Mouse (Mus musculus) B cell, adult 2 months (primary cell): ENCODE measurements around the gene Primpol.

Experiments used
- DNase-seq, 2 experiments: peaks; one replicate each; pipeline ENCODE4 v3.0.0; 2022

Primpol gene

DNA sequence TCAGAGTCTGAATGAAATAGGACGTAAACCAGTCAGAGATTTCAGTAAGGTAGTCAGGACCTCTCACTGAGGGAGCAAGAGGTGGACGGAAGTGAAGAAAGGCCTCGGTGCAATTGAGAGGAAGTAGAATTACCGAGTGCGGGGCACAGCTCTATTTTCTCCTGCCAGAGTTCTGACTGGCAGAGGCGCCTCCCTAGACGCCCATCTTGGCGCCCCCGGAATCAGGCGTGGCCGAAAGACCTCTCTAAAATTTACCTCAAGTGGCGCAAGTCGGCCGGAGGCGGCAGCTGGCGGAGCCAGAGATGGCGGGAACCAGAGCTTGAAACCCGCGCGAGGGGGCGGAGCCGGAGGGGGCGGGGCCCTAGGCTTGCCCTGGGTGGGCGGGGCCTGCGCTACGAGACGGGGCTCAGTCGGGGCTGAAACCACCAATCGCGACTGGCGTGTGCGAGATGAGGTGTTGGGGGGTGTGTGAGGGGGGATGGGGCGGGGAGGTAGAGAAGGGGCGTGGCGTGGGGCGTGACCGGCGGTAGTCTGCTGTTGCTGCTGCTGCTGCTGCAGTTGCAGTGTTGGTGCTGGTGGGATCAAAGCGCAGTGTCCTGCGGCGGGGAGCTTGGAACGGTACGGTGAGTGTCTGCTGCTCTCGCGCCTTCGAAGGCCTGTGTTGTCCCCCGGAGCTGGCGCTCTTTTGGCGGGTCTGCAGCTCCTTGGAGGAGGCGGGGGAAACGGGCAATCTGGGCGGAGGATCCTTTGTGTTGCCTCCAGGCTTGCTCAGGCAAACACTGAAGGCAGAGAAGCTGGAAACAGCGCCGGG, at the start of gene Primpol, which contains the start of gene Casp3:
TSS of gene Primpol (minus strand) at position 334 of the 811 bp plus-strand sequence.
TSS of gene Casp3 (plus strand) at position 413 of the 811 bp plus-strand sequence.
- peak; percentile 98 for DNase-seq

DNA sequence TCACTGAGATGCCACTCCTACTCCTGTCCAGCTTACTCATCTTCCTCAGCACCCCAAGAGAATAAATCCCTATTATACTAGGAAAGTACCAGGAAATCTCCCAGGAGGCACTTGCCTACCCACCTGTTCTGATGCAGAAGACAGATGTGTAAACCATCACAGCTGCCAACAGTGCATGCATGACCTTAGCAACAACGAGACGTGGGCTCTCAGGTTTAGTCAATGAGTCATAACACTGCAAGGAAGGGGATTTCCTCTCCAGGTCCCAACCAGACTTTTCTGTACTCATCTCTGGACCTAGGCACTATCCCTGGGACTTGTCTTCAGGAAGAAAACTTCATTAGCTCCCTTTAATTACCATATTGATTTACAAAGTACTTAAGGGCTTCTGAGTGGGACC, 38.9 kb upstream of the Primpol start:
- DNase-seq = no peak

DNA sequence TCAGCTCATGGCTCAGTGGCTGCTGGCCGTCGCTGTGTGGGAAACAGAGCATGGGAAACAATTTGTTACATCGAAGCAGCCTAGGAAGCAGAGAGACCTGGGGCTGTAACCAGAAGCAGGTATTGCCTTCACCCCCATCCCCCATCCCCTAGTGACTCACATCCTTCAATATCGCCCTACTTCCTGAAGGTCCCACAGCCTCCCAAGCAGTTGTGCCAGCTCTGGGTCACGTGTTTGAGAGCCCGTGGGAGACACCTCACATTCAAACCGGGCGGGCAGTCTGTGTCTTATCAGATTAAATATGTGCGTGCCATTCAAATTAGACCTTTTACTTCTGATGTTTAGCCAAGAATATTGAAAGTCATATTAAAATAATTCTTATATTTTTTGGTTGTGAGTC, 34.9 kb upstream of the Primpol start:
- no peak for DNase-seq

DNA sequence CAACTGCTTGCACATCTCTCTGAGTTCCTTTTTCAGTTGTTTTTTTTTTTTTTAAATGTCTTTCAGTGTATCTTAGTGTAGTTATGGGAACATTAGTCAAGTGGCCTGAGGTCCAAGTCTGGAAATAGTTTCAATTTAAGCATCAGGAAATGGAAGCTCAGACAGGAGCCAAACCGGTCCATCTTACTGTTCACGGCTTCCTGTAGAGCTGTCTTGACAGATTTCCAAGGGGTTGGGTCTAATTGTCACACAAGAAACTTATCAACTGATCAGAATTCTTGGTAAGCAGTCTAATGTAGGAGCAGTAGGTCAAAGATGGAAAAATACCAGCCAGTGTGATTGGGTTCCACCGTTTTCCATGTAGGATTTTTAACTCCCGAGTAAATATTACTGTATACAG, 31.4 kb upstream of the Primpol start:
- no peak for DNase-seq

DNA sequence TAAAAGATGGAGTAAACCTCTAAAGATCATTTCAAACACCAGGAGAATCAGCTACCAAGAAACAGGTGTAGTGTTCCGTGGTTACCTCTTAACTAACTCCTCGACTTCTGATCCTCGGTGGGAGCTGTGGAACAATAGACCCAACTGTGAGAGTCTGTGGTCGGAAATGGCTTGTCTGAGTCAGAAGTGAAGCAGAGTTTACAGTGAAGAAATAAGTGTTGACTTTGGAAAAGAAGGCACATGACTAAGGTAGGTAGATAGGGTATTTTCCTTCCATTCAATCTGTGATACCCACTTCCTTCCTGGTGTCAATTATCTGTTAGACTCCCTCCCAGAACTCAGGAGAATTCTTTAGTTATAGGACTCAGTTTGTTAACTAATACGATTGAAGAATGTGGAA, 24.3 kb upstream of the Primpol start:
- no peak for DNase-seq

DNA sequence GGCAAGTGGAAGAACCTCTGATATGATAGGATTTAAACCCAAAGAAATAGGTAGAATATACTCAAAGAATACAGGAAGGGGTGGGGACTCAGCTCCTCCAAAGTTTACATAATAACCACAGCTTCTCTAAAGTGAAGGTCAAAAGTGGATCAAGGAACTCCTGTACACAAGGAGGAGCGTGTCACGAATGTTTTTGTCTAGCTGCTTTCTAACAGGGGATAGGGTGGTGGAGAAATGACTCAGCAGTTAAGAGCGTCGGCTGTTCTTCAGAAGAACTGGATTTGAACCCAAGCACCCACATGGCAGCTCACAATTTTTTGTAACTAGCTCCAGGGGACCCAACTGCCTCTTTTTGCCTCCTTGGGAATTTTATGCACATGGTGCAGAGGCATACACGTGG, 22.8 kb upstream of the Primpol start:
- no peak for DNase-seq

DNA sequence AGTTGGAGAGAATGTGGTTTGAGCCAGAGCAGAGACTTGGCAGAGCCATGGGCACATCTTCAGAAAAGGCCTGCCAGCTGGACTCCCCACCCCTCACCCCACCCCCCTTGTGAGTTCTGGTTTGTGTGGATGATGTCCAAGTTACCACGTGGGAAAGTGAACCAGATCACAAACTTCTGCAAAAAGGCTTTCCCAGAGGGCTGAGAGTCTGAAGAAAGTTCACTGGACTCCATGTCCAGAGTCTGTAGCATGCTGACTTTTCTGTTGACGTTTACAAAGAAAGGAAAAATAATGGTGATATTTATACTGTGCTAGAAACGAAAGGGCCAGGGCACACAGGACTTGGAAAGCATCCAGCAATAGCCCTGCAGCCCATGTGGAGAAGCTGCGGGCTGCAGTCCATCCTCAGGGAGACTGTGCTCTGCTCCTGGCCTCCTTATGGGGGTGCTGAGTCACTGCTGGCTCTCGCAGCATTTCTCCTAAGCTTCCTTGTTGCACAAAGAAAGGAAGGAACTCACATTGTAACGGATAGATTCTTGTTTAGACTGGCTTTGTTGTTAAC, 22.1 kb upstream of the Primpol start:
- DNase-seq = no peak

DNA sequence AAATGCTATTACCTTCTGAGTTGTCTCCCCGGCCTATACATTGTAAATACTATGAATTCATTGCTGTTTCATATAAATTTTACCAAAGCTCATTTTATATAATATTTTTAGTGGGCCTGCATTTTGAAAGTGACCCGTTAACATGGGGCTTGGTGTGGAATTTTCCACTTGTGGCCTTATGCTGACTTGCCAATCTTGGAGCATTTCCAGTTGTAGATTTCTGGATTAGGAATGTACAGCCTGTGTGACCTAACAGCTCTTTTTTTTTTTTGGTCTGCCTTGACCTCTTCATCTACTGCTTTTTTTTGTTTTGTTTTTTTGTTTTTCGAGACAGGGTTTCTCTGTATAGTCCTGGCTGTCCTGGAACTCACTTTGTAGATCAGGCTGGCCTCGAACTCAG, 13.9 kb upstream of the Primpol start:
- no peak for DNase-seq

DNA sequence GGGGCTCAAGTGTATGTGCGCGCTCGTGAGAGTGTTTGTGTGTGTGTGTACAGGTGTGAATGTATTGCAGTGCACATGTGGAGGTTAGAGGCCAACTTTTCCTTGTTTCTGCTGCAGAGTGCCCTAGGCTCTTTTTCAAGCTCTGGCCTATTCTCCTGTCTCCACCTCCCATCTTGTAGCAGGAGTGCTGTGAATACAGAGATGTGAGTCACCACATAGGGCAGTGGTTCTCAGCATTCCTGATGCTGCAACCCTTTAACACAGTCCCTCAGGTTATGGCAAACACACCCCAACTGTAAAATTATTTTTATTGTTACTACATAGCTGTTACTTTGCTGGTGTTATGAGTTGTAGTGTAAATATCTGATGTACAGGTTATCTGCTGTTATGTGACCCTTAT, 13.4 kb upstream of the Primpol start:
- no peak for DNase-seq

DNA sequence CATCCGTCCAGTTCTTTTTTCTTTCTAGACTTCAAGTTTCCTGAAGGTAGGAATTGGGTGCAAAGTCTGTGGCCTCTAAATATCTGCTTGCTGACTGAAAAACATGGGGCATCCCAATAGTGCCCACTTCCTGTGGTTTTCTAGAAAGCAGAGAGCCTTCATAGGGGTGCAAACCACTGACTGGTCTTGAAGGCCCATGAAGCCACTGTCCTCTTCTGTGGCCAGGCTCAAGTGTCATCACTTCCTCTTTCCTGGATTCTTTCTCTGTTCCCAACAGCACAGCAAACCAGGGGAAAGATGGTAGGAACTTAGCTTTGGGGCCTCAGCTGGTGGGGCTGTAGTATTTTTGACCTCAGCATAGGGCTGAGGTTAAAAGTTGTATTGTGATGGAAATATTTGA, 11.6 kb upstream of the Primpol start:
- DNase-seq = no peak

DNA sequence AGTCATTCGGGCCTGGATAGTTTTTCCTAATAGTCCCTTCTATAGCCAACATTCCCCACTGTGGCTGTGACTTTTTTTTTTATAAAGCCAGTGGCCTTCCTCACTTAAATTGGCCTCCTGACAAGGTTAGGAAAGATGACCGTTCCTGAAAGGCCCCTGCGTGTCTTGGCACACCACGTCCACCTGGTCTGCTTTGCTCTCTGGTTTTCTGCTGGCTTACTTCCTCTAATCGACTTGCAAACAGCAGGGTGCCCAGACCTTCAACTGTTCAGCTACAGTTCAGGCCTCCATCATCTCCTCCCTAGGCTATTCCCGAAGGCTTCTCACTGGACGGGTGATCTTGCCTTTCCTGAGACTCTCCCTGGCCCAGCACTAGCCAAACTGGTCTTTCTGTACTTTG, 10.9 kb upstream of the Primpol start:
- DNase-seq = peak in 1 of 2 experiments; percentile 17

DNA sequence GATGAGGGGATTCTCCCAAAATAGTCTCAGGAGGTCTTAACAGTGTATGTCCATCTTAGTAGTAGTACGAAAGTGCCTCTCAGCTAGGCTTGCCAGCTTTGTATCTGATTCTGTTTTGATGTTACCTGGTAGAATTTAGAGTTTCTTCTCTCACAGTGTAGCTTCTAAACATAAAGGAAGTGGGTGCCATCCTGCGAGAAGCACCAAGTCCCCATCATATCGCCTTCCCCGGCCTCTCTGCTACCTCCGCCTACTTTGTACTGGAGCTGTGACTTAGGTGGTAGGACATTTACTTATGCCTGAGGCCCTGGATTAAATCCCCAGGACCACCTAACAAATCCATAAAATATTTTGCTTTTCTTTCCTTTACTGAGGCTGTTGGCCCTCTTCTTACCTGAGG, 9.6 kb upstream of the Primpol start:
- no peak for DNase-seq

DNA sequence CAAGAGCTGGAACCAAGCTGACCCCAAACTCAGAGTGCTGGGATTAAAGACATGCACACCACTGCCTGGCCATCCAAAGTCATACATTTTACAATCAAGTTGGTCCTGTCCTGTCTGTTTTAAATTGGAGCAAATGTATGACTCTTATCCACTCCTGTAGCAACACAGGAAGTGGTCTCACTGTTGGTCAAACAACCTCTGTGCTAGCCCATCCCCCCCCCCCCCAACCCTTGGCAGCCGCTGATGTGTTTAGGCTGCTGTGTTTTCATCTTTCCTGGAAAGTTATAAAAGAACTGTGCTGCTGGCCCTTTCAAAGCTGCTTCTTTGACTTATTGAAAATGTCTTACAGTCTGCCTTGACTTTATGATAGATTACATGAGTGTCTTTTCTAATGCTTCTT, 8.2 kb upstream of the Primpol start:
- no peak for DNase-seq

DNA sequence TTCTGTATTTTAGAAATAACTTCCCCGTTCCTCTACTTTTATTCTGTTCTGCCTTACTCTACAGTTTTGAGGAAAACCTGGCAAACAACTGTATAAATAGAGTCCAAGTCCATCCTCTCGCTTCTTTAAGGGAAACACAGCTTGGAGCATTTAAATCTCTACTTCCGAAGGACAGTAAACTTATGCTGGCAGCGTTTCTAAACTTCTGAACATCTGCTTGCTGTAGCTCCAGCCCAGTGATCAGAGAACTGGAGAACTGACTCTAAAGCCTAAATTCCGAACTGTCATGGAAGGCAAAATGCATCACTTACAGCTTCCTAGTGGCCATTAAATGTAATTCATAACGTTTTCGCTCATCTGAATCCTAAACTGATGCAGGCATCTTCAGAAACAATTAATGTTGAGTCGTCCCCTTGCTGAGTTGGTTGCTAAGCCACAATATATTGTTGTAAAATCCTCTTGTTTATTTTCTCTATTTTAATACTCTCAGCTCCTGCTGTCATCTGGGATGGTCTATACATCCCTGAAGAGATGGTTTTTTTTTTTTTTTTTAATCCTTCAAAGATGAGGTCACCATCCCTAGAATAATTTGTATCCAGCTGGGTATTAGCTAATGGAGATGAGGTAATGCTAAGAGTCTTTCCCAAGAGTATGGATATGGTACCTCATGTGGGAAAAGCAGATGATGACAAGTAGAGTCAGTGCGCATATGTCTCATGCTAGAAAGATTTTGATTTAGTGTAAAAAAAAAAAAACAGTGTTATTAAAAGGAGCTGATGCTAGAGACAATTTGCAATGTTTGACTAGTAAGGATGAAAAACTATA, 5.6 kb upstream of the Primpol start:
- no peak for DNase-seq

DNA sequence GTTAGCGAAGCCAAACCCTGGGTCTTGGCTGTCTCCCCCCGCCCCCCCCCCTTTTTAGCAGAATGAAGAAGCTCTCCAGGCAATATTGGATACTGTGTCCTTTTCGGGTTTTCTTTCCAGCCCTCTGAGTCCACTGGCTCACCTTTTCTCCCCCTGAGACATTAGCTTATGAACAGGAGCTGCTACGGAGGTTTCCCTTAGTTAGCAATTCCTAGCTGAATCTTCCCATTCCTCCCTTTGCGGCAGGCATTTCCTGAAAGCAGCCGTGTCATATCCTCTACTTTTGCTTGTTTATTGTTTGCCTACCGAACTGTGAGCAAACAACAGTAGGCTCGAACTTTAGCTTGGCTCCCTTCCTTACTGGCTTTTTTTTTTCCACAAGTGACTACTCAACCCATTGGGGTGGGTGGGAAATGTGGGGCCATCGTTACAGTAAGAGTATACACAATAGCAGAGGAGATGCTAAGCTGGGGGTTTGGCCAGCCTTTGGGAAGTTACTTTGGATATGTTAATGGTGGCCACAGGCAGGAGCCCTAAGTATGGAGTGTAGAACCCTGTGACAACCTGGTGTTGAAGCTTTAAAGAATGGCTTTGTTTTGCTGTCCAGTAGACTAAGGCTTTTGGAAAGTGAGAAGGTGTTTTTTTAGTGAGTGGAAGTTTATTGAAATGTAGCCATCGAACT, 1.8 kb upstream of the Primpol start:
- DNase-seq = no peak

DNA sequence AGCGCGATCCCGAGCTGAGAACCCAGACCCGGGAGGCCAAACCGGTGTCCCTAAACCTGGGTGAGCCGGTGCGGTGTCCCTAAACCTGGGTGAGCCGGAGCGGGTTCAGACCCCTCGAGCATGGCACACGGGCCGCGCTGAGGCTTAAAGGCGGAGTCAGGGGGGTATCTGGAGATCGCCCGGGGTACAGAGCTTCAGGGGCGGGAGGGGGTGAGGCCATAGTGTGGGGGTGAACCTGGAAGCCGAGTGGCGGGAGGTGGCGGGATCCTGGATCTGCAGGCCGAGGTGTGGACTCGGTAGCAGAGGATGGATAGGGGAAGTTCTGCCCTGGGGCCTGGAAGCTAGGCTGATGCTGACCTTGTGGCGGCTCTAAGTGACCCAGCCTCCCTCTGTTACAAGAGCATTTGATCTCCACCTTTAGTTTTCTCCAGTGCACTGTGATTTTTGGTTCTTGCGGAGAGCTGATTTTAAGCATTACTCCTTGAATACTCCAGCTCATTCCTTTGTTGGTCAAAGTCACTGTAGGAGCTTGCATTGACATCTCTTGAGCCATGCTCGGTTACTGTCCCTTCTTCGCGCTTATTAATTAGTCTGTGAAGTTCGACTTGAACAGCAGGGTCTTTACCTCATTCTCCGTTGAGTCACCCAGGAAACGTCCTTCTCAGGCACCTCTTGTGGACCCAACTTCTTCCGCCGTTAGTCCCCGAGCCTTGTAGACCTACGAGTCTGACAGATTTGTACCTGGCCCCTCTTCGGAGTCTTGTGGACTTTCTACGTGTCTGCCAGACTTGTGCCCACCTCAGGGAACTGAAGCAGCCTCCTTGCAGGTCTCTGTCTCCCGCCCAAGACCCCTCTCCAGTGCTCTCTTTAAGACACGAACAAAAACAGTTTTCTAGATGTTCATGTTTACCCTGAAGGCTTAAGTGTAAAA, 943 bp upstream of the Primpol start:
- peak in 1 of 2 experiments; percentile 25 for DNase-seq

DNA sequence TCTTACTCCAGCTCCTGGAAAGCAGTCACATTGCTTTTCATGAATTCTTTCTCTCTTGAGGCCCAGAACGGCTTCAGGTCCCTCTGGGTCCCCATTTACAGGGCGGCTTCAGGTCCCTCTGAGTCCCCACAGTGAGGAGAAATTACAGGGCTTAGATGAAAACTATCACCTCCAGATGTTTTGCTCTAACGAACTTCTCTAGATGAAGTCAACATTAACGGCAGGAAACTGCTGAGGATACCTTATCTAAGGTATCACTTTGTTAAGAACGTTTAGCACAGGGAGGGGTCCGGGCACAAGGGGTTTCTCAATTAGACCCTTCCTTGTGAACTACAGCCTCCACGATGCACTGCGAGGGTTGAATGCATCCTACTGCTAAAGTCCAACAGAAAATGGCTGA, 1.1 kb downstream of the Primpol start:
- no peak for DNase-seq

DNA sequence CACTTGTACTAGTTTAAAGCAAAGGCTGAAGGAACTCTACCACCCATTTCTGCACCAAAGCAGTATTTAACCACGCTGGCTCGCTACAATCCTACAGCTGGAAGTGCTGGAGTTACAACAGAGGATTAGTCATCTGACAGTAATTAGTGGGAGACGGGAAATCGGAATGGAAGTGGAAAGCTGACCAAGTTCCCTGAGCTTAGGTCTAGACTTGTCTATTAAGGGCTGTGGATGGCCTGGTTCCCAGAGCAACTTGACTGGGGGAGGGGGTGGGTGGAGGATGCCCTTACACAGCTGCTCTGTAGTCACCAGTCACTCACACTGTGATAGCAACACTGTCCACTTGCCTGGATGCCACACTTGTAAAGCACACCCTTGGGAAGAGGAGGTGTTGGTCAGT, 3.6 kb downstream of the Primpol start:
- no peak for DNase-seq

DNA sequence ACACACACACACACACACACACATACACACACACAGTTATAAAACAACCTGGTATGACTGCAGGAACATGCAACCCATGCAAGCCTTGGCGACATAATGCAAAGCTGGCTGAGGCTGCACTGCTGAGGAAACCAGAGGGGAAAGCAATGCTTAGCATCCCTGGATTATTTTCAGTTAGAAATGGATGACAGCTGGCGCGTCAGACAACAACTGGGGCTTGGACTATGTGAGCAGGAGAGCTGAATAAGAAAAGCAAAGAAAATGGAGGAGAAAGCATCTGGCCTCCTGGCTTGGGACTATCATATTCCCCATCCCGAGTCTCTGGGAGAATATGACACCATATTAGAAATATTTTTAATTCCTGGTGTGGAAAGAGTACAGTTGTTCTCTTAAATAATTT, 4.1 kb downstream of the Primpol start:
- DNase-seq = no peak

DNA sequence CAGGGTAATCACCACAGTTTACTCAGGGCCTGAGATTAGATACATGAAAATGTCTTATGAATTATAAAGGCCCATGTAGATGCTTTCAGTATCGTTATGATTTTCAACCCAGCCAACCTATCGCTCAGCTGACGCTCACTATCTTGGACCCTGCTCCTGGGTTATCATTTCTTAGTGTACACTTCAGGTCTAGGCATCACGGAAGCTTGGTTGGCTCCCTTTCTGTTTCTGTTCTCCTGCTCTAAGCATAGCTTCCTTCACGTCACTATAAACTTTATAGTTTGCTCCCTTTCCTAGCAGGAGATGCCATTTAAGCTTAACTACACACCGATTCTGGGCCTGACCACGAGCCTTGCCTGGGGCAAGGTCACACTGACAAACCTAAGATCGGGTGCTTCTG, 5.5 kb downstream of the Primpol start:
- no peak for DNase-seq

DNA sequence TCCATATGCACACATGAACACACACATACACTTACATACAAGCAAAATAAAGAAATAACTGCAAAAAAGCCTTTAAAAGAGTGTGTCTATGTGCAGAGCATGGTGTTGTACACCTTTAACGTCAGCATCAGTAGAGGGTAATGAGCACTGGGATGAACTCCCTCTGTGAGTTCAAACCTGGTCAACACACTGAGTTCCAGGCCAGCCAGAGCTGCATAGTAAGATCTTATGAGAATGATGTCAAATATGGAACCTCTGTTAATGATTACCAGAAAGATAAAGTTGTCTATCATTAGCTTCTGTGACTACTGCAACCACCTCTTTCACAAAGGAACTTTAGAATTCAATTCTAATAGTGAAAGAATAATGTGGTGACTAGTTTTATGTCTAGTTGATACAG, 10.1 kb downstream of the Primpol start:
- DNase-seq = no peak

DNA sequence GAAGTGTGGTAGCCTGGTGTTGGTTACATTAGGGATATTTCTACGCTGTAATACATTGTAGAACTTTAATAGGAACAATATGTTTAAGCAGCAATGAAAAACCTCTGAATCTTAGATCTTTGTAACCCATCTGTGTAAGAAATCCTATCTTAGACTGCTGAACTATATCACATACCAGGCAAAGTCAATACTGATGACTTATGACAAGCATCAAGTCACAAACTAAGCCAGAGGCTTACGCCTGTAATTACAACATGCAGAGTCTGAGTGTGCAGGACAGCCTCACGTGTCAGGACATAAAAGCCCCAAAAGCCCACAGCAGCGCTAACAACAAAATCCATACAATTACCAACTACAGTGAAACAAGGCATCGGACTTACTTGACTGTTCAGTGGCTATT, 13.4 kb downstream of the Primpol start:
- no peak for DNase-seq
